Comparison of ENCODE assay signal across 8 mouse cellular contexts in the genomic region with DNA sequence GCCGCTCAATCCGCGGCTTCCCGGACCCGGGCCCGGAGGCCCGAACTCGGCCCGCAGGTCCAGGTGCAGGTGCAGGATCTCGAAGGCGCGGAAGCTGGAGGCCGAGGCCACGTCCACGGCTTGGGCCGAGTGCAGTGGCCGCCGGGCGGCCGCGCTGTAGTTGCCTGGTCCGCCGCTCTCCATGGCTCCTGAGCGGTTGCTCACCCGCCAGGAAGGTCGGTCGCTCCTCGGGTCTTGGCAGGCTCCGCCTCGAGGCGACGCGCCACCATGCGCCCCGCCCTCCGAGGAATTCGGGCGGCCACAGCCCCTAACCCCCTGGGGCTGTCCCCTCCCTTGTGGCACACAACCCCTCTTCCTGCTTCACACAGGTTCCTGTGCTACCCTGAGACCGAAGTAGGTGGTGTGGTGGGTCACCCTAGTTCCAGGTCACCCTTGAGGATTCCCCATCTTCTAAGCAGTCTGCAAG. TPM values are rescaled to one million over a fixed set of nuclear protein-coding genes. Genes with fewer than 3 reads are reported as not detected.
A peak's percentile ranks its signal among the peaks of the same experiment; 100 is the strongest.
DNase-seq lines count a peak whose midpoint lies in the region; ATAC-seq lines count a peak whose summit lies in the region.

Gene Rnpep (minus strand): TSS at position 259 of the 466 bp plus-strand sequence.

- WGBS in intestine, embryonic 14.5 days = under 1% methylated on average over 37 of the region's 39 CpGs

- H3K9me3 ChIP-seq in intestine, embryonic 14.5 days (ENCODE audit: control insufficient read depth, low read length) = no peaks in the 10 kb centered on the region

- peak within 1 kb of the TSS; percentile 86 for H3K4me3 ChIP-seq in intestine, embryonic 14.5 days (ENCODE audit: low read depth, low read length)

- peak within 1 kb of the TSS; percentile 63 for H3K4me2 ChIP-seq in intestine, embryonic 14.5 days (ENCODE audit: low read length)

- intact Hi-C loops in left cerebral cortex, postnatal 10 days (cut with DNase I) = loop anchor here (5.0 kb wide), 1 partner anchor 83 kb away; no protein-coding TSS in a partner anchor

- peak within 1 kb of the TSS; percentile 93 for H3K9ac ChIP-seq in intestine, embryonic 14.5 days (ENCODE audit: low read length)

- peak; percentile 89 for DNase-seq in adrenal gland, adult 2 months
- DNase-seq in embryo, embryonic 11 days = peak; percentile 90
- peak; percentile 65 for DNase-seq in gastrocnemius, postnatal 25 days
- peak; percentile 88 for DNase-seq in intestine, embryonic 14.5 days (ENCODE audit: low spot score)
- DNase-seq in left cerebral cortex, postnatal 10 days (ENCODE audit: extremely low spot score in 1 of 2, low spot score in 2 of 2) = peak; percentile 48 to 87
- peak; percentile 69 for DNase-seq in right cerebral cortex, postnatal 14 days
- peak; percentile 84 for DNase-seq in yolk sac, embryonic 10.5 days (ENCODE audit: low spot score)

- peaks cover 13% of the 10 kb centered on the region; the same call in 1 of the 2 replicates for H3K36me3 ChIP-seq in intestine, embryonic 14.5 days (ENCODE audit: control insufficient read depth, insufficient read depth, low read length)

- peak within 1 kb of the TSS; percentile 86 for H3K27ac ChIP-seq in intestine, embryonic 14.5 days (ENCODE audit: low read depth)

- peaks cover 18% of the 10 kb centered on the region for H3K4me1 ChIP-seq in intestine, embryonic 14.5 days (replicated peaks; ENCODE audit: control insufficient read depth, insufficient read depth, low read length)

- H3K27me3 ChIP-seq in intestine, embryonic 14.5 days (replicated peaks; ENCODE audit: control insufficient read depth, insufficient read depth, low read length) = no peaks in the 10 kb centered on the region

- ATAC-seq in intestine, embryonic 14.5 days (replicated peaks; ENCODE audit: low FRiP score, low TSS enrichment, low read depth) = peak; percentile 88
- ATAC-seq in megakaryocyte progenitor cell, adult 5-6 weeks (replicated peaks; ENCODE audit: poor library complexity) = peak; percentile 68

RNA-seq across cellular contexts. Expression of gene Rnpep, which starts in this region (rescaled TPM):
- 10 to 100 TPM; 50.5 to 60.8 TPM for total RNA-seq in adrenal gland, adult 2 months (2021)
- 41.1 and 41.6 TPM in 2 replicates for polyA plus RNA-seq in adrenal gland, adult 2 months (2012; rRNA removed)
- 10 to 100 TPM; 12.0 to 12.9 TPM for total RNA-seq in gastrocnemius, postnatal 25 days (2021)
- polyA plus RNA-seq in intestine, embryonic 14.5 days (2014; fragmentation: Nextera tagmentation; extraction: Ambion mirVana) = 129 and 132 TPM in 2 replicates
- 10 to 100 TPM; 47.3 to 52.1 TPM for total RNA-seq in left cerebral cortex, postnatal 10 days (2021)
- 79.1 and 93.5 TPM in 2 replicates for total RNA-seq in megakaryocyte progenitor cell, adult 5-6 weeks (2015)
- total RNA-seq in megakaryocyte progenitor cell, adult 5-6 weeks (2017) = 77.3 and 83.4 TPM in 2 replicates

Comparison
In these comparisons a context has a peak if more than half of its experiments do, and no peak if none do; other contexts are left out.
1. Peak in every context shown above with its lines: DNase-seq, ATAC-seq, H3K4me3 ChIP-seq and H3K27ac ChIP-seq.